Mouse (Mus musculus) kidney, adult 2 months (tissue): ENCODE results near the gene Klhl36. TPM values are rescaled to one million over a fixed set of nuclear protein-coding genes. Genes with fewer than 3 reads are reported as not detected.
A peak's percentile ranks its signal among the peaks of the same experiment; 100 is the strongest.

Experiments
- DNase-seq: peaks from one replicate; pipeline ENCODE4 v3.0.0; 2021
- H3K27ac ChIP-seq: fragments of 200-500 bp; 2 replicates; pipeline ENCODE4 v1.5.1; 2012; ENCODE audit warnings: low read depth, low read length, control low read depth, inconsistent platforms; ENCODE audit not compliant: insufficient read depth
- H3K27me3 ChIP-seq: fragments of 200-500 bp; replicated peaks from 2 replicates; pipeline ENCODE4 v1.6.1; 2012; ENCODE audit warnings: mild to moderate bottlenecking, moderate library complexity, low read length, inconsistent platforms; ENCODE audit not compliant: control insufficient read depth, insufficient read depth
- H3K36me3 ChIP-seq: fragments of 200-500 bp; 2 replicates; pipeline ENCODE4 v1.6.1; 2012; ENCODE audit warnings: mild to moderate bottlenecking, moderate library complexity, low read length, inconsistent platforms; ENCODE audit not compliant: control insufficient read depth, insufficient read depth
- H3K4me1 ChIP-seq: fragments of 200-500 bp; 2 replicates; pipeline ENCODE4 v1.6.1; 2011; ENCODE audit warnings: low read length; ENCODE audit not compliant: control insufficient read depth, insufficient read depth
- H3K4me3 ChIP-seq: fragments of 200-500 bp; 2 replicates; pipeline ENCODE4 v1.5.1; 2011; ENCODE audit warnings: mild to moderate bottlenecking, low read depth, low read length, control low read depth; ENCODE audit not compliant: insufficient read depth
- CTCF ChIP-seq: fragments of 200-500 bp; conservative IDR thresholded peaks from 2 replicates; pipeline ENCODE4 v1.5.1; 2011; ENCODE audit warnings: low read depth, mild to moderate bottlenecking, control low read depth, low read length, moderate library complexity, mixed read lengths; ENCODE audit not compliant: insufficient read depth, insufficient read length
- POLR2A ChIP-seq: fragments of 200-500 bp; IDR thresholded peaks from one replicate; pipeline ENCODE4 v1.6.1; 2011; ENCODE audit warnings: low read depth, low read length, control low read depth
- WGBS: fragments of 180-500 bp; shearing (Covaris S2); methylation state at CpG from one replicate; pipeline ENCODE4 v1.1.7; 2018; 5-methylcytosine and 5-hydroxymethylcytosine counted together
- polyA plus RNA-seq: library from polyadenylated mRNA; depleted of rRNA; stranded (reverse); fragments of >200 nt; gene quantifications from 2 replicates; pipeline ENCODE4 v1.2.3, GENCODE M21; 2012

Gene Klhl36
- polyA plus RNA-seq, 1 experiment: 37.7 TPM

- WGBS: 80% methylated on average over 7 of the region's 7 CpGs
- Histone ChIP-seq H3K4me3 (no peak overlapping the region), H3K36me3 (no peaks in the 10 kb centered on the region), H3K27ac (no peak overlapping the region), H3K4me1 (peaks cover 31% of the 10 kb centered on the region; the same call in 1 of the 2 replicates), H3K27me3 (no peaks in the 10 kb centered on the region)
- no peak for TF ChIP-seq CTCF
- TF ChIP-seq POLR2A: no peak
- DNase-seq: peak; percentile 73
Measured at GRCm38 (mm10) chr8:119883281-119883680, 21.2 kb downstream of the Klhl36 start.

DNA sequence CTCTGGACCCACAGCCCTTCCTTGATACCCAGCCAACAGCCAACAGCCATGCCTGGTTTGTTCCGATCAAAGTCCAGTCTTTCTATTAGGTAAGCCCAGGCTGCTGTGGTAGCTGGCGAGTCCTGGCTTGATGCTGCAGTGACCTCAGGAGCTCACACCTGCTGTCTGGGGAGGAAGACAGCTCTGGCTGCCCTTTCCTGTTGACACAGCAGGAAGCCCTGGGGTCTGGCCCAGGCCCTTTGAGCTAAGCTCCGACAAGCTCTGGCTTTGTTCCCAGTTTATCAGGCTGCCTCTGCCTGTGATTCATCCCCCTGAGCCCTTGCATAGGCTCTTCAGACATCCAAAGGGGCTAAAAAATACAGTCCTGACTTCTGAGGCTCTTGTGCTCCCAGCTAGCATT, 23.5 kb downstream of the Klhl36 start:
- H3K4me3 ChIP-seq: no peak overlapping the region
- WGBS: 18% methylated on average over 3 of the region's 3 CpGs
- peak; percentile 95 for DNase-seq
- H3K27ac ChIP-seq: peak overlapping the region; percentile 57
- no peaks in the 10 kb centered on the region for H3K27me3 ChIP-seq
- H3K36me3 ChIP-seq: no peaks in the 10 kb centered on the region
- TF ChIP-seq POLR2A (no peak), CTCF (no peak)
- peaks cover 26% of the 10 kb centered on the region; the same call in 1 of the 2 replicates for H3K4me1 ChIP-seq

DNA sequence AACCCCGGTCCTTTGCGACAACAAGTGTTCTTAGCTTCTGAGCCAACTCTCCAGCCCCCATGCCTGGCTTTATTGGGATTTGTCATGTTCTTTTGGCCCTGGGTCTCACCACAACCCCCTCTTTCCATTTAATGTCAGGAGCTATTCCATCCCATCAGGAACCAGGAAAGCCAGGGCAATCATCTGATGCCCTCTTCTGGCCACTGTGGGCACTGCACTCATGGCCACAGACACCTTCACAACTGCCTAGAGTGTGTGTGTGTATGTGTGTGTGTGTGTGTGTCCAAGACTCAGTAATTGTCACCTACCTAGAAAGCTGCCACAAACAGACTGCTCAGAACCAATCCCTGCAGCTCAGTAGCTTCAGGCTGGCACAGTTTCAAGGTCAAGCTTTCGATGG, 25.1 kb downstream of the Klhl36 start:
- Histone ChIP-seq H3K36me3 (no peaks in the 10 kb centered on the region), H3K4me3 (no peak overlapping the region), H3K27ac (no peak overlapping the region), H3K27me3 (no peaks in the 10 kb centered on the region), H3K4me1 (peaks cover 14% of the 10 kb centered on the region; the same call in 1 of the 2 replicates)
- peak; percentile 80 for DNase-seq
- WGBS: 87% methylated on average over 3 of the region's 3 CpGs
- TF ChIP-seq POLR2A (no peak), CTCF (peak; percentile 90)

- no peaks in the 10 kb centered on the region for H3K27me3 ChIP-seq
- WGBS: 88% methylated on average over 4 of the region's 4 CpGs
- no peak for TF ChIP-seq POLR2A
- TF ChIP-seq CTCF: no peak
- DNase-seq: no peak
- no peak overlapping the region for H3K27ac ChIP-seq
- H3K4me1 ChIP-seq: peaks cover 10% of the 10 kb centered on the region; the same call in 1 of the 2 replicates
- H3K36me3 ChIP-seq: no peaks in the 10 kb centered on the region
- H3K4me3 ChIP-seq: no peak overlapping the region
Measured at GRCm38 (mm10) chr8:119888012-119888411, 25.9 kb downstream of the Klhl36 start.

- no peak overlapping the region for H3K4me3 ChIP-seq
- no peaks in the 10 kb centered on the region for H3K36me3 ChIP-seq
- no peaks in the 10 kb centered on the region for H3K27me3 ChIP-seq
- no peak for DNase-seq
- TF ChIP-seq CTCF (no peak), POLR2A (no peak)
- peak overlapping the region; percentile 1; the same call in 1 of the 2 replicates for H3K27ac ChIP-seq
- peaks cover 28% of the 10 kb centered on the region; the same call in 1 of the 2 replicates for H3K4me1 ChIP-seq
- 69% methylated on average over 4 of the region's 4 CpGs for WGBS
Measured at GRCm38 (mm10) chr8:119897069-119897468, 35.0 kb downstream of the Klhl36 start.

DNA sequence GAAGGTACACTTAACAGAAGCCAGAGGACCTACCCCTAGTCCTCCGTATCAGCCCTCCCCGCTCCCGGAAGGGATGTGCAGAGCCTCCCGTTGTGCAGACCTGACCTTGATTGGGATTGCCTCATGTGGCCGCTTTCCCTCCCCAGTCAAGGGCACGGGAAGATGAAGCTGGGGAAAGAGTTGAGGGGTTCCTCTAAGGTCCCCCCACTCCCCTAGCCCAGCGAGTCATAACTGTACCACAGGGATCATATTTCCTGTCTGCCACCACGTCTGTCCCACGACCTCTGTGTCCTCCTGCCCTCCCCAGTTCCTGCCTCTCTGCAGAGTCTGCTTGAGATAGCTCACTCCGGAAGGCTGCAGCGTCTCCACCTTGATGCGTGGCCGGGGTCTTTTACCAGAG, 35.9 kb downstream of the Klhl36 start:
- Histone ChIP-seq H3K27ac (no peak overlapping the region), H3K27me3 (no peaks in the 10 kb centered on the region), H3K4me3 (no peak overlapping the region), H3K36me3 (no peaks in the 10 kb centered on the region), H3K4me1 (peaks cover 28% of the 10 kb centered on the region; the same call in 1 of the 2 replicates)
- no peak for DNase-seq
- TF ChIP-seq CTCF: no peak
- no peak for TF ChIP-seq POLR2A
- WGBS: 45% methylated on average over 13 of the region's 13 CpGs

DNA sequence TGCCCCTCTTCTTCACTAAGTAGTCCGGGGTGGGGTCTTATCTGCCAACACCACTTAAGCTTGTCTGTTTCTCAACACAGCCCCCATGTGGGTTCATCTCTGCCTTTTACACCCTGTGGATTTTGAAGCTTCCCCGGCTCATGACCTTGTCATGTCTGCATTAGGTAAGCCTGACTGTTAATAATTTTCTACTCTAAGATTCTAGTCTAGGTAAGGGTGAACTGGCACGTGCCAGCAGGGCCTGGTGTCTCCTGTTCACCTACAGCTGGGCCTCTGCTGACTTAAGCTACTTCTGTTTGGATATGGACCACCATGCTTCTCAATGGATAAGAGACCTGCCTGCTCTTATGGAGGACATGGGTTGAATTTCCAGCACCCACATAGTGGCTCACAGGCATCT, 39.3 kb downstream of the Klhl36 start:
- H3K27me3 ChIP-seq: no peaks in the 10 kb centered on the region
- no peak overlapping the region for H3K4me3 ChIP-seq
- no peaks in the 10 kb centered on the region for H3K36me3 ChIP-seq
- peak; percentile 87 for DNase-seq
- WGBS: 33% methylated on average over 3 of the region's 3 CpGs
- peaks cover 28% of the 10 kb centered on the region; the same call in 1 of the 2 replicates for H3K4me1 ChIP-seq
- no peak for TF ChIP-seq CTCF
- no peak for TF ChIP-seq POLR2A
- H3K27ac ChIP-seq: peak overlapping the region; percentile 53

GRCm38 (mm10) chr8:119901952-119902351, 39.9 kb downstream of the Klhl36 start:
- DNase-seq: peak; percentile 60
- Histone ChIP-seq H3K4me3 (no peak overlapping the region), H3K27me3 (no peaks in the 10 kb centered on the region), H3K4me1 (peaks cover 25% of the 10 kb centered on the region; the same call in 1 of the 2 replicates), H3K36me3 (no peaks in the 10 kb centered on the region), H3K27ac (no peak overlapping the region)
- WGBS: 60% methylated on average over 8 of the region's 8 CpGs
- TF ChIP-seq POLR2A (no peak), CTCF (no peak)
